Mouse (Mus musculus) forebrain, embryonic 14.5 days (tissue): Measurements from ENCODE around the gene Sqstm1. TPM values are rescaled to one million over a fixed set of nuclear protein-coding genes. Genes with fewer than 3 reads are reported as not detected.

Experiments used
- ATAC-seq: fragments of 200-750 bp; cut with Nextera tagmentation; 2 replicates; pipeline ENCODE4 v1.8.0; 2017; ENCODE audit warnings: mild to moderate bottlenecking, moderate library complexity
- DNase-seq: peaks from one replicate; pipeline ENCODE4 v3.0.0-alpha.2; 2015; ENCODE audit warnings: low spot score
- H3K27ac ChIP-seq: fragments of 300-500 bp; sonication (generic); 2 replicates; pipeline ENCODE4 v1.5.1; 2014; ENCODE audit warnings: low read depth, mild to moderate bottlenecking, control low read depth, low read length, moderate library complexity
- H3K27me3 ChIP-seq: fragments of 300-500 bp; sonication (generic); replicated peaks from 2 replicates; pipeline ENCODE4 v1.6.1; 2014; ENCODE audit warnings: low read length, control low read depth, mixed read lengths; ENCODE audit not compliant: control insufficient read depth, insufficient read depth
- H3K36me3 ChIP-seq: fragments of 300-500 bp; sonication (generic); 2 replicates; pipeline ENCODE4 v1.6.1; 2014; ENCODE audit warnings: low read length, control low read depth; ENCODE audit not compliant: control insufficient read depth, insufficient read depth
- H3K4me1 ChIP-seq: fragments of 300-500 bp; sonication (generic); 2 replicates; pipeline ENCODE4 v1.6.1; 2014; ENCODE audit warnings: antibody characterized with exemption, low read length, control low read depth; ENCODE audit not compliant: control insufficient read depth, insufficient read depth
- H3K4me2 ChIP-seq: fragments of 300-500 bp; sonication (generic); 2 replicates; pipeline ENCODE4 v1.6.1; 2014; ENCODE audit warnings: mild to moderate bottlenecking, control low read depth, low read length
- H3K4me3 ChIP-seq: fragments of 300-500 bp; sonication (generic); 2 replicates; pipeline ENCODE4 v1.5.1; 2014; ENCODE audit warnings: low read depth, low read length, control low read depth
- H3K9ac ChIP-seq: fragments of 300-500 bp; sonication (generic); 2 replicates; pipeline ENCODE4 v1.6.1; 2014; ENCODE audit warnings: mild to moderate bottlenecking, low read length, control low read depth, moderate library complexity
- H3K9me3 ChIP-seq: fragments of 300-500 bp; sonication (generic); replicated peaks from 2 replicates; pipeline ENCODE4 v1.6.1; 2016; ENCODE audit warnings: low read length, control low read depth, mixed read lengths; ENCODE audit not compliant: control insufficient read depth
- WGBS: fragments of 180-500 bp; shearing (Covaris S2); extraction: QIAGEN DNeasy Blood & Tissue Kit; methylation state at CpG from one replicate; pipeline ENCODE4 v1.1.7; 2014; 5-methylcytosine and 5-hydroxymethylcytosine counted together
- polyA plus RNA-seq: library from polyadenylated mRNA; unstranded; fragments of >200 nt; fragmentation: Nextera tagmentation; extraction: Ambion mirVana; gene quantifications from 2 replicates; pipeline ENCODE4 v1.2.1, GENCODE M21; 2014

Gene Sqstm1
- polyA plus RNA-seq, 1 experiment from 2014 or later: 263 TPM

- WGBS: 71% methylated on average over 4 of the region's 4 CpGs
- ATAC-seq: no peak
- no peaks in the 10 kb centered on the region for H3K27me3 ChIP-seq
Measured at GRCm38 (mm10) chr11:50216724-50217366, 6.2 kb upstream of the Sqstm1 start.

DNA sequence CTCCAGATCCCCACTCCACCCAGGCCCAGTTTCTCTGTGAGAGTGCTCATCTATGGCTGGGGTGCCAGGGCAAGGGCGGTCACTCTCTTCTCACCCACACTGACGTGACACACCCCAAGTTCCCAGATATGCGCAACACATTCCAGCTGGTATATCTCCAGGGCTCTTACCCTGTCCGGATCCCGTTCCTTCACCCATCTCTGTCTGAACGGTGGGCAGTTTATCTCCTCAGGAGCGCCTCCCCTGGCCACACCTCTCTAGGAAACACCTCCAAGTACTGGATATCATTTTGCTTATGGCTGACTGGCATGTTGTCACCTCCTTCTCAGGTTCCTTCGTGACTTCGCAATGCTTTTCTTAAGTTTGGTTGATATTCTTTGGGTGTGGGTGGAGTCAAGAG lies 5.0 kb upstream of the Sqstm1 start:
- WGBS: 27% methylated on average over 9 of the region's 9 CpGs
- Histone ChIP-seq H3K4me3 (no peak overlapping the region), H3K4me2 (no peak overlapping the region), H3K36me3 (no peaks in the 10 kb centered on the region), H3K9me3 (no peaks in the 10 kb centered on the region), H3K27me3 (no peaks in the 10 kb centered on the region), H3K9ac (no peak overlapping the region), H3K27ac (no peak overlapping the region), H3K4me1 (no peaks in the 10 kb centered on the region)
- ATAC-seq: no peak
- no peak for DNase-seq

More at GRCm38 (mm10) chr11:50216724-50217366, 6.2 kb upstream of the Sqstm1 start:
- Histone ChIP-seq H3K27ac (no peak overlapping the region), H3K9ac (no peak overlapping the region), H3K9me3 (no peaks in the 10 kb centered on the region), H3K36me3 (no peaks in the 10 kb centered on the region), H3K4me2 (no peak overlapping the region), H3K4me3 (no peak overlapping the region), H3K4me1 (no peaks in the 10 kb centered on the region)
- DNase-seq: no peak

DNA sequence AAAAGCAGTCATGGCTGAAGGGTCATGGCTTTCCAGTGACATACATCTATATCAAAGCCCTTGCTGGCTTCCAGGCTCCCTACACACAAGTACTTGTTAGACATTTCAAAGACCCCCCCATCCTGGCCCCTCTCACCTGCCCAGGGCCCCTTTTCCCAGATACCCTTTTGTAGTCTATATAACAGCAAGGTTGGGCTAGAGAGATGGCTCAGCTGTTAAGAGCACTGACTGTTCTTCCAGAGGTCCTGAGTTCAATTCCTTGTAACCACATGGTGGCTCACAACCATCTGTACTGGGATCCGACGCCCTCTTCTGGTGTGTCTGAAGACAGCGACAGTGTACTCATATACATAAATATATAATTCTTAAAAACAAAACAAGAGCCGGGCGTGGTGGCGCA lies 4.0 kb upstream of the Sqstm1 start:
- 94% methylated on average over 6 of the region's 6 CpGs for WGBS

GRCm38 (mm10) chr11:50212848-50213758 lies 2.5 kb upstream of the Sqstm1 start:
- H3K27me3 ChIP-seq: no peaks in the 10 kb centered on the region
- no peaks in the 10 kb centered on the region for H3K36me3 ChIP-seq
- peaks cover 8% of the 10 kb centered on the region for H3K4me1 ChIP-seq
- 71% methylated on average over 11 of the region's 11 CpGs for WGBS
- peak overlapping the region; percentile 21; the same call in 1 of the 2 replicates for H3K9ac ChIP-seq
- DNase-seq: no peak
- H3K9me3 ChIP-seq: no peaks in the 10 kb centered on the region
- H3K27ac ChIP-seq: 0 out of 2 replicates have a peak overlapping the region, but pooled peaks have one; percentile 14
- H3K4me3 ChIP-seq: no peak overlapping the region
- H3K4me2 ChIP-seq: no peak overlapping the region
- ATAC-seq: no peak

More for the DNA sequence above, 4.0 kb upstream of the Sqstm1 start:
- Histone ChIP-seq H3K4me2 (no peak overlapping the region), H3K27ac (no peak overlapping the region), H3K4me3 (no peak overlapping the region), H3K27me3 (no peaks in the 10 kb centered on the region), H3K9ac (no peak overlapping the region), H3K9me3 (no peaks in the 10 kb centered on the region), H3K36me3 (no peaks in the 10 kb centered on the region), H3K4me1 (no peaks in the 10 kb centered on the region)
- ATAC-seq: no peak
- DNase-seq: no peak

DNA sequence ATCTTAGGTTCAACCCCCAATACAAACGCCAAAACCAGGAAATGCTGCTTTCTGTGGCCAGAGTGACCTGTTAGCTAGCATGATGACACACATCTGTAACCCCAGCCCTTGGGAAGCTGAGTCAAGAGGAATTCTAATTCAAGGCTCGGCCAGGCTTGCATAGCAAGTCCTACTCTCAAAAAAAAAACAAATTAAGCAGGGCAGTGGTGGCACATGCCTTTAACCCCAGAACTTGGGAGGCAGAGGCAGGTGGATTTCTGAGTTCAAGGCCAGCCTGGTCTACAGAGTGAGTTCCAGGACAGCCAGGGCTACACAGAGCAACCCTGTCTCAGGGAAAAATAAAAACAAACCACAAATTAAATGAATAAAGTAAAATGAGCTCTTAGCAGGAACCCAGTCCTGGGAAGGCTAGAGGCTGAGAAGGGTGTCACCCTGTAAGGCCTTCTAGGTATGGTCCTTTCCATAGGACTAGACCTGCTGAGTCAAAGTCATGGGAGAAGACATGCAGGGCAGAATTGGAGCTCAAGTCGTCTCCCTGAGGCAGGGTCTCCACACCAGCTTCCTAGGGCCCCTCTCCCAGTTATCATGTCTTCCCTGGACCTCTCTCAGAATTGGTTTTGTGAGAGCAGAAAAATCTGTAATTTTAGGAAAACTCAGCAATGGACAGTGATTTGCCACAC lies 1.6 kb upstream of the Sqstm1 start:
- 83% methylated on average over 3 of the region's 3 CpGs for WGBS
- no peak overlapping the region for H3K4me2 ChIP-seq
- H3K9ac ChIP-seq: no peak overlapping the region
- ATAC-seq (no peak), DNase-seq (no peak)
- no peaks in the 10 kb centered on the region for H3K27me3 ChIP-seq
- H3K4me1 ChIP-seq: peaks cover 8% of the 10 kb centered on the region
- H3K9me3 ChIP-seq: no peaks in the 10 kb centered on the region
- H3K36me3 ChIP-seq: peaks cover 7% of the 10 kb centered on the region
- 0 out of 2 replicates have a peak overlapping the region, but pooled peaks have one; percentile 14 for H3K27ac ChIP-seq
- no peak overlapping the region for H3K4me3 ChIP-seq

GRCm38 (mm10) chr11:50211322-50212059 lies 864 bp upstream of the Sqstm1 start:
- 0 out of 2 replicates have a peak overlapping the region, but pooled peaks have one; percentile 90 for H3K4me3 ChIP-seq
- peaks cover 8% of the 10 kb centered on the region for H3K4me1 ChIP-seq
- H3K9me3 ChIP-seq: no peaks in the 10 kb centered on the region
- ATAC-seq (no peak), DNase-seq (no peak)
- peaks cover 14% of the 10 kb centered on the region for H3K36me3 ChIP-seq
- peak overlapping the region; percentile 66 for H3K4me2 ChIP-seq
- no peak overlapping the region for H3K9ac ChIP-seq
- H3K27ac ChIP-seq: no peak overlapping the region
- no peaks in the 10 kb centered on the region for H3K27me3 ChIP-seq
- WGBS: 94% methylated on average over 3 of the region's 3 CpGs

- DNase-seq: peak; percentile 95
- H3K4me1 ChIP-seq: peaks cover 8% of the 10 kb centered on the region
- no peaks in the 10 kb centered on the region for H3K27me3 ChIP-seq
- ATAC-seq: peak; percentile 96
- H3K4me2 ChIP-seq: peak overlapping the region; percentile 66
- no peaks in the 10 kb centered on the region for H3K9me3 ChIP-seq
- peak overlapping the region; percentile 90 for H3K4me3 ChIP-seq
- H3K27ac ChIP-seq: peak overlapping the region; percentile 96
- peaks cover 28% of the 10 kb centered on the region for H3K36me3 ChIP-seq
- H3K9ac ChIP-seq: peak overlapping the region; percentile 95
- WGBS: under 1% methylated on average over 24 of the region's 24 CpGs
Measured at GRCm38 (mm10) chr11:50210101-50210504, 524 bp downstream of the Sqstm1 start.

- H3K4me1 ChIP-seq: peaks cover 8% of the 10 kb centered on the region
- ATAC-seq (no peak), DNase-seq (no peak)
- H3K9me3 ChIP-seq: no peaks in the 10 kb centered on the region
- H3K4me2 ChIP-seq: no peak overlapping the region
- no peak overlapping the region for H3K9ac ChIP-seq
- no peak overlapping the region for H3K27ac ChIP-seq
- peaks cover 49% of the 10 kb centered on the region for H3K36me3 ChIP-seq
- no peak overlapping the region for H3K4me3 ChIP-seq
- WGBS: 90% methylated on average over 5 of the region's 5 CpGs
- H3K27me3 ChIP-seq: no peaks in the 10 kb centered on the region
Measured at GRCm38 (mm10) chr11:50208039-50208438, 2.6 kb downstream of the Sqstm1 start.
